Mouse (Mus musculus) heart, postnatal 0 days (tissue): ENCODE measurements around the gene Txndc17. TPM values are rescaled to one million over a fixed set of nuclear protein-coding genes. Genes with fewer than 3 reads are reported as not detected.
A peak's percentile ranks its signal among the peaks of the same experiment; 100 is the strongest.
"Not testable (repeated sequence)": the region's sequence is repeated elsewhere in the genome, so short reads cannot be mapped to it uniquely, and the experiment has no call there.

Experiments
- ATAC-seq: fragments of 200-750 bp; cut with Nextera tagmentation; 2 replicates; pipeline ENCODE4 v1.8.0; 2017; ENCODE audit warnings: low read depth, moderate number of reproducible peaks, moderate library complexity; ENCODE audit not compliant: insufficient read depth
- DNase-seq: peaks from one replicate; pipeline ENCODE4 v3.0.0-alpha.2; 2016; ENCODE audit warnings: low spot score
- H3K27ac ChIP-seq: fragments of 300-500 bp; sonication (generic); 2 replicates; pipeline ENCODE4 v1.5.1; 2014; ENCODE audit warnings: low read depth, mild to moderate bottlenecking
- H3K27me3 ChIP-seq: fragments of 300-500 bp; sonication (generic); 2 replicates; pipeline ENCODE4 v1.6.1; 2014; ENCODE audit warnings: low read length, mixed read lengths; ENCODE audit not compliant: control insufficient read depth, insufficient read depth
- H3K36me3 ChIP-seq: fragments of 300-500 bp; sonication (generic); replicated peaks from 2 replicates; pipeline ENCODE4 v1.6.1; 2014; ENCODE audit warnings: low read length, mixed read lengths; ENCODE audit not compliant: control insufficient read depth, insufficient read depth
- H3K4me1 ChIP-seq: fragments of 300-500 bp; sonication (generic); 2 replicates; pipeline ENCODE4 v1.6.1; 2014; ENCODE audit warnings: antibody characterized with exemption; ENCODE audit not compliant: control insufficient read depth, insufficient read depth
- H3K4me2 ChIP-seq: fragments of 300-500 bp; sonication (generic); 2 replicates; pipeline ENCODE4 v1.6.1; 2014; ENCODE audit warnings: low read depth, mild to moderate bottlenecking, low read length, moderate library complexity
- H3K4me3 ChIP-seq: fragments of 300-500 bp; sonication (generic); 2 replicates; pipeline ENCODE4 v1.5.1; 2014; ENCODE audit warnings: low read depth, low read length
- H3K9ac ChIP-seq: fragments of 300-500 bp; sonication (generic); replicated peaks from 2 replicates; pipeline ENCODE4 v1.6.1; 2014; ENCODE audit warnings: low read depth, low read length, mixed read lengths
- H3K9me3 ChIP-seq: fragments of 300-500 bp; sonication (generic); replicated peaks from 2 replicates; pipeline ENCODE4 v1.6.1; 2016; ENCODE audit warnings: low read length; ENCODE audit not compliant: control insufficient read depth
- CTCF ChIP-seq: IDR thresholded peaks from 2 replicates; pipeline ENCODE4 v1.5.1; 2016; ENCODE audit warnings: antibody characterized with exemption, control low read depth, low read depth
- EP300 ChIP-seq: IDR thresholded peaks from 2 replicates; pipeline ENCODE4 v1.6.1; 2016; ENCODE audit warnings: antibody characterized with exemption, low read depth
- WGBS: fragments of 180-500 bp; shearing (Covaris S2); extraction: QIAGEN DNeasy Blood & Tissue Kit; methylation state at CpG from one replicate; pipeline ENCODE4 v1.1.7; 2014; 5-methylcytosine and 5-hydroxymethylcytosine counted together
- polyA plus RNA-seq: library from polyadenylated mRNA; unstranded; fragments of >200 nt; fragmentation: Nextera tagmentation; extraction: Ambion mirVana; gene quantifications from 2 replicates; pipeline ENCODE4 v1.2.1, GENCODE M21; 2015
- total RNA-seq: library from RNA; depleted of rRNA; stranded (reverse); fragments of >200 nt; gene quantifications from 2 replicates; pipeline ENCODE4 v1.2.3, GENCODE M21; 2014; ENCODE audit warnings: low replicate concordance; rRNA removed

Txndc17 gene
- total RNA-seq (62.9 and 75.4 TPM in 2 replicates), polyA plus RNA-seq (151 and 155 TPM in 2 replicates)

DNA sequence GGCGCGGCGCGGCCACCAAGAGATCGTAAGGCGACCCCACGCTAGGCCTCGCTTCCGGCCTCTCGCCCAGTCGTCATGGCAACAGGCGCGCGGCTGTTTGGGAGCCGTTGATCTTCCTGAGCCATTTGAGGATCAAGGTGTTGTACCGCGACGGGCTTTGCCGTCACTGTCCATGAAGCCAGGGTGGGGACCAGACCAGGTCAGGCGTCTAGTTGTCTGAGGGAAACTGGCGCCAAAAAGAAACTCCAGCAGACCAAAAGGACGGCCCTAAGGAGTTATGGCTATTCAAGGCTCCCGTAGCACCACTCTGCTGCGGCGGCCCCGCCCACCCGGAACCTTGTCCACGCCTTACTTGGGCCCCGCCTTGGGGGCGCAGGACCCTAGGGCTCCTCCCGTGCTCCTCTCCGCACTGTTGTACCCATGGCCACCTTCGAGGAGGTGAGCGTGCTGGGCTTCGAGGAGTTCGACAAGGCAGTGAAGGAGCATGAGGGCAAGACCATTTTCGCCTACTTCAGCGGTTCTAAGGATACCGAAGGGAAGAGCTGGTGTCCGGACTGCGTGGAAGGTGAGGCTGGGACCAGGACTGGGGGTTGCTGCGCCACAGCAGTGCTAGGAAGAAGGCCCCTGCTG lies at the start of gene Txndc17, which contains the start of gene 4933427D14Rik:
TSS of gene Txndc17 (plus strand) at position 344 of the 630 bp plus-strand sequence.
TSS of gene 4933427D14Rik (minus strand) at position 256 of the 630 bp plus-strand sequence.
- peak; percentile 90 for ATAC-seq
- under 1% methylated on average over 42 of the region's 42 CpGs for WGBS
- TF ChIP-seq EP300 (no peak), CTCF (no peak)

DNA sequence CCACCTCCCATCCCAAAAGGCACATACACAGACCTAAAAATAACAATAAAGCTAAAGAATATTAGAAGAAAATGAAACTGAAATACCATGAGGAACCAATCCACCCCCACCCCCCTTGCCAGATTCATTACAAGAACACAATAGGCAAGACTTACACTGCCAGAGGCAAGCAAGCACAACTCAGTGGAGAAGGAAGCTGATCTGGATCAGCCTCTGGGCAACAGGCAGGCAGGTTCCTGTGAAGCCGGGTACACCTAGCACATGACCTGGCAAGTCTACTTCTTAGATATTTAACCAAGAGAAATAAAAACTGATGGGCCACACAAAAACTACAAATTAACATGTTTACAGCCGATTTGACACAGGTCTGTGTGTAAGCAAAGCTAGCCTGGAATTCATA lies 44.1 kb upstream of the Txndc17 start:
- no peak overlapping the region for H3K27ac ChIP-seq
- H3K4me3 ChIP-seq: no peak overlapping the region
- no peaks in the 10 kb centered on the region for H3K27me3 ChIP-seq
- ATAC-seq: no peak
- WGBS: 89% methylated on average over 2 of the region's 2 CpGs
- peaks cover 57% of the 10 kb centered on the region for H3K36me3 ChIP-seq
- no peak for TF ChIP-seq CTCF
- no peak for TF ChIP-seq EP300
- no peak for DNase-seq
- no peak overlapping the region for H3K9ac ChIP-seq
- no peaks in the 10 kb centered on the region for H3K9me3 ChIP-seq
- no peaks in the 10 kb centered on the region for H3K4me1 ChIP-seq
- H3K4me2 ChIP-seq: no peak overlapping the region

More for the DNA sequence above, at the start of gene Txndc17, which contains the start of gene 4933427D14Rik:
- H3K9ac ChIP-seq: peak within 1 kb of the TSS; percentile 76
- H3K9me3 ChIP-seq: no peaks in the 10 kb centered on the region
- H3K36me3 ChIP-seq: peaks cover 25% of the 10 kb centered on the region
- H3K4me2 ChIP-seq: peak within 1 kb of the TSS; percentile 91
- H3K27ac ChIP-seq: peak within 1 kb of the TSS; percentile 40
- DNase-seq: peak; percentile 84
- peaks cover 13% of the 10 kb centered on the region for H3K4me1 ChIP-seq
- no peaks in the 10 kb centered on the region for H3K27me3 ChIP-seq
- H3K4me3 ChIP-seq: peak within 1 kb of the TSS; percentile 81

DNA sequence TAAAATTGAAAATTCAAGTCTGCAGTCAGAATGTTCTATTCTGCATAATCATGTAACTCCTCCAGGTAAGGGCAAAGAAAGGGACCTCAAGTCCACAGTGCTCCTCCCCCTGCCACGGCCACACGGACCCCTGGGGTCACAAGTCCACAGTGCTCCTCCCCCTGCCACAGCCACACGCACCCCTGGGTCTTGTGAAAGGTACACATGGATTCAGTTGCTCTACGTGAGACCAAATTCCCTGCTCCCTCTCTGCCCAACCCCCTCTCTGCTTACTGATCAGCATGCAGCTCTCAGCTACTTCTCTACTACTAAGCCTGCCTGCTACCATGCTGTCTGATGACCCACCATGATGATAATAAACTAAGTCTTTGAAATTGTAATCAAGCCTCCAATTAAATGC lies 37.5 kb upstream of the Txndc17 start:
- Histone ChIP-seq H3K9me3 (no peaks in the 10 kb centered on the region), H3K27me3 (no peaks in the 10 kb centered on the region), H3K27ac (no peak overlapping the region), H3K4me2 (no peak overlapping the region), H3K36me3 (peaks cover 56% of the 10 kb centered on the region), H3K4me3 (no peak overlapping the region), H3K4me1 (no peaks in the 10 kb centered on the region), H3K9ac (no peak overlapping the region)
- no peak for TF ChIP-seq EP300
- WGBS: 85% methylated on average over 4 of the region's 4 CpGs
- ATAC-seq (no peak), DNase-seq (no peak)

DNA sequence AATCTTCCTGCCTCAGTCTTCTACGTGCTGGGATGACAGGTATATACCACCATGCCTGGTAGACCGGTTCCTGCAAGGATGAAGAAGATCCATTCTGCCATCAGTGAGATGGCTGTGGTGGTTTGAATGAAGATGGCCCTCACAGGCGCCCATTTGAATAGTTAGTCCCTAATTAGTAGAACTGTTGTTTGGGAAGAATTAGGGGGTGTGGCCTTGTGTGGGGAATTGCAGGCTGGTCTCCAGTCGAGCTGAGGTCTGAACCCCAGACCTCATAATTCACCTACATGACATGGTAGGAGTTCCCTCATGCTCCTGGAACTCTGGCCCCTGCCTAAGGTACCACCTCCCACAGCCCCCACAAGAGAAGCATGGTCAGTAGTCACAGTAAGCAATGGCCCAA lies 35.4 kb upstream of the Txndc17 start:
- WGBS: 83% methylated on average over 4 of the region's 4 CpGs

DNA sequence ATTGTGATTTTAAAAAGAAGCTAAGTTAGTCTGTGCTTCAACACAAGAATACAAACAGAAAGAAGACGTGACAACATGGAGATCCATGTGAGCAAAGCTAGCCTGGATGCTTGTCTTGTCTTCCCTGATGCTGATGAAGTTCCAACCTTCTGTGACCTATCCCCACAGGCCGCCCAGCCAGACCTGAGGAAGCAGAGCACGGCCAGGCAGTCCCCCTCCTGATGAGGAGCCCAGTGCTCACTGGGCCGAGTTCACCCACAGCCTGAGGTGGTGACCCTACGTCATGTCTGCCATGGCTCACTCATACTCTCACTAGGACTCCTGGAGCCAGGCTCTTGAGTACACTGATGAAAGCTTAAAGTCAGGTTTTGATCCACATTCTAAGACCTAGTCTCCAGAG lies 33.8 kb upstream of the Txndc17 start:
- Histone ChIP-seq H3K36me3 (peaks cover 63% of the 10 kb centered on the region), H3K27me3 (no peaks in the 10 kb centered on the region)

More for the DNA sequence above, 35.4 kb upstream of the Txndc17 start:
- H3K27me3 ChIP-seq, ATAC-seq, H3K9me3 ChIP-seq, DNase-seq, H3K27ac ChIP-seq, H3K9ac ChIP-seq, H3K4me1 ChIP-seq, H3K4me3 ChIP-seq, H3K4me2 ChIP-seq: not testable (repeated sequence)
- peaks cover 56% of the 10 kb centered on the region for H3K36me3 ChIP-seq

DNA sequence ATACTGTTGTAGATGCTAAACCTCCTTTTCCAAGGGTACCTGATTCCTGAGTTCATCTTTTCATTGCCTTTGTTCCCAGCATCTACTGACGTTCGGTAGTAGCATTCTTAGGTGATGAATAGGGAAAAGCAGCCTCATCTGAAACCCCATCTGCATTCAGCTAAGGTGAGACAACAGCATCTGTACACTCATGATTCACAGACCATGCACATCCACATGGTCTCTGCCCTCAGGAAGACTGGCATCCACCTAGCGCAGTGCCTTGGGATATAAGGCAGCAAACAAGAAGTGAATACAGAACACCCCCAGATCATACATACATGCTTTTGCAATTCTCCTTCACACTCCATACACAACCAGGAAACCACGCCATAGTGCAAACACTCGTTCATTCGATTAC lies 32.6 kb upstream of the Txndc17 start:
- WGBS: 93% methylated on average over 6 of the region's 6 CpGs
- Histone ChIP-seq H3K4me3 (no peak overlapping the region), H3K9me3 (no peaks in the 10 kb centered on the region), H3K27ac (no peak overlapping the region), H3K9ac (no peak overlapping the region), H3K4me2 (no peak overlapping the region), H3K4me1 (no peaks in the 10 kb centered on the region), H3K27me3 (no peaks in the 10 kb centered on the region), H3K36me3 (peaks cover 62% of the 10 kb centered on the region)
- TF ChIP-seq EP300: no peak
- TF ChIP-seq CTCF: no peak
- DNase-seq (no peak), ATAC-seq (no peak)

More for the DNA sequence above, 33.8 kb upstream of the Txndc17 start:
- DNase-seq: no peak
- no peak for TF ChIP-seq CTCF
- no peak for TF ChIP-seq EP300
- 87% methylated on average over 5 of the region's 5 CpGs for WGBS
- Histone ChIP-seq H3K4me1 (no peaks in the 10 kb centered on the region), H3K4me3 (no peak overlapping the region), H3K27ac (no peak overlapping the region), H3K9me3 (no peaks in the 10 kb centered on the region), H3K4me2 (no peak overlapping the region), H3K9ac (no peak overlapping the region)
- no peak for ATAC-seq
